Mouse (Mus musculus): ENCODE results near the gene Gm28042. TPM values are rescaled to one million over a fixed set of nuclear protein-coding genes. Genes with fewer than 3 reads are reported as not detected.

Gm28042 gene
- polyA plus RNA-seq, 1 experiment from 2014 or later: 3.6 TPM

DNA sequence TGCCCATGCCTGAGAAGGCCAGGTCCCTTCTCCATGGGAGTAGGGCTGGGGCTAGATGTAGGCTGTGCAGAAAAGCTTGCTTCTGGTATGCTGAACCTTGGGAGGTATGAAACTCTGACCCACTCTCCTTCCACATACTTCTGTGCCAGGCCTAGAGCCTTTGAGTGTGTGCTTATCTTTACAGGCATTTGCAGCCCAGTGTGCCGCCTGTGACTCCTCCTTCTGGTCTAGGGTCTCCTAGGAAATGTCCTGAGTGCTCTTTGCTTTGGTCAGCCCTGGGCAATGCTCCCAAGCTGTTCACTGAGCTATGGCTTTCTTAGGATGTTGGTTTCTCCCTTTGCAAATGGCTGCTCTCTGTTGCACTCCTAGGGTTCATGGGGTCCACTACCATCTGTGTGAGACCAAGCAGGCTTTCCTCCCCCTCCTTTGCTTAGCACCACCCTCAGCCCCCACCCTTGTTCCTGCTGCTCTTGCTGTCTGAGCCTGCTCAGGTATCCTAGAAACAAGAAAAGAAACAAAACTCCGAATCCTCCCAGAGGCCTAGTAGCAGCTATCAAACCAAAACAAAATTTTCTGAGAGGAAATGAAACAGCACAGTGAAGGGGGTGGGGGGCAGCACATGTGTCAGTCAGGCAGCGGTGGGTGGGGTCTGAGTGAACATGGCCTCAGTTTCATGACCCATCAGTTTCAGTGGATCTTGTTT is 26.3 kb upstream of the Gm28042 start:
- 0 out of 2 replicates have a peak, but pooled peaks cover 4% of the 10 kb centered on the region for H3K36me3 ChIP-seq (ENCODE audit: control insufficient read depth, insufficient read depth, low read length)
- ATAC-seq (ENCODE audit: insufficient number of reproducible peaks, insufficient read depth, low FRiP score, low read depth): no peak
- 44% methylated on average over 3 of the region's 3 CpGs for WGBS
- no peaks in the 10 kb centered on the region for H3K9me3 ChIP-seq (ENCODE audit: control insufficient read depth, low read length)
- H3K9ac ChIP-seq (ENCODE audit: low read length): peak overlapping the region; percentile 9; the same call in 1 of the 2 replicates
- H3K4me3 ChIP-seq (ENCODE audit: control insufficient read depth in 1 of 2, insufficient read depth in 1 of 2, low read depth in 1 of 2, low read length in 2 of 2): no peak overlapping the region
- peak overlapping the region; percentile 35 to 58 for H3K27ac ChIP-seq (replicated peaks in 1 of 2; ENCODE audit: control insufficient read depth in 1 of 2, insufficient read depth in 1 of 2, low read depth in 2 of 2, low read length in 2 of 2)
- H3K27me3 ChIP-seq (ENCODE audit: control insufficient read depth, insufficient read depth, low read length): no peaks in the 10 kb centered on the region
- H3K4me1 ChIP-seq (ENCODE audit: control insufficient read depth in 2 of 2, insufficient read depth in 2 of 2, low read length in 2 of 2): peaks cover 10 to 26% of the 10 kb centered on the region in 2 experiments
- H3K4me2 ChIP-seq (ENCODE audit: low read length): no peak overlapping the region

DNA sequence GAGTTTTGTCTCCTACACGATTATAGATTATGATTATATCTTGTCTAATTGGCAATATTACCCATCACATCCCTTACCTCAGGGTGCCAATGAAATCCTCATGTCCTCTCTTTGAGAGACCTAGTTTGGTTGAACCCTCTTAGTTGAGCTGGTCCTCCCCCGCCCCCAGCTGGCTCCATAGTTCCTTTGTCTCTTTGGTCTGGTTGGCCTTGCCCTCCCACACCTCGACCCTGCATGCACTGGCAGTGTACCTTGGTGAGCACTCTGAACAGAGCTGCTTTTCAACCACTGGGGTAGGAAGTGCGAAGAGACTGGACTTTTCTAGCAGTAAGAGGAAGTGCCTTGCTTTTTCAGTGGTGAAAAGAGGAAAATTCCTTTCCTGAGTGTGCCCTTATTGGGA is 25.3 kb upstream of the Gm28042 start:
- WGBS: 68% methylated on average over 4 of the region's 4 CpGs
- H3K27ac ChIP-seq (replicated peaks in 1 of 2; ENCODE audit: control insufficient read depth in 1 of 2, insufficient read depth in 1 of 2, low read depth in 2 of 2, low read length in 2 of 2): peak overlapping the region in 1 of 2 experiments; percentile 8; a peak in 1 of 4 replicates

GRCm38 (mm10) chr2:120003970-120004369 is 23.3 kb upstream of the Gm28042 start:
- H3K27ac ChIP-seq (replicated peaks in 1 of 2; ENCODE audit: control insufficient read depth in 1 of 2, insufficient read depth in 1 of 2, low read depth in 2 of 2, low read length in 2 of 2): no peak overlapping the region
- no peak for ATAC-seq (ENCODE audit: insufficient number of reproducible peaks, insufficient read depth, low FRiP score, low read depth)
- no peak overlapping the region for H3K4me2 ChIP-seq (ENCODE audit: low read length)
- no peak overlapping the region for H3K9ac ChIP-seq (ENCODE audit: low read length)
- peaks cover 10% of the 10 kb centered on the region in 2 experiments for H3K4me1 ChIP-seq (ENCODE audit: control insufficient read depth in 2 of 2, insufficient read depth in 2 of 2, low read length in 2 of 2)
- 0 out of 2 replicates have a peak, but pooled peaks cover 4% of the 10 kb centered on the region for H3K36me3 ChIP-seq (ENCODE audit: control insufficient read depth, insufficient read depth, low read length)
- no peaks in the 10 kb centered on the region for H3K27me3 ChIP-seq (ENCODE audit: control insufficient read depth, insufficient read depth, low read length)
- no peak overlapping the region for H3K4me3 ChIP-seq (ENCODE audit: control insufficient read depth in 1 of 2, insufficient read depth in 1 of 2, low read depth in 1 of 2, low read length in 2 of 2)
- no peaks in the 10 kb centered on the region for H3K9me3 ChIP-seq (ENCODE audit: control insufficient read depth, low read length)
- 80% methylated on average over 2 of the region's 2 CpGs for WGBS

More for the DNA sequence above, 25.3 kb upstream of the Gm28042 start:
- peaks cover 10 to 19% of the 10 kb centered on the region in 2 experiments for H3K4me1 ChIP-seq (ENCODE audit: control insufficient read depth in 2 of 2, insufficient read depth in 2 of 2, low read length in 2 of 2)
- no peaks in the 10 kb centered on the region for H3K9me3 ChIP-seq (ENCODE audit: control insufficient read depth, low read length)
- ATAC-seq (ENCODE audit: insufficient number of reproducible peaks, insufficient read depth, low FRiP score, low read depth): no peak
- no peak overlapping the region for H3K4me2 ChIP-seq (ENCODE audit: low read length)
- H3K27me3 ChIP-seq (ENCODE audit: control insufficient read depth, insufficient read depth, low read length): no peaks in the 10 kb centered on the region
- H3K4me3 ChIP-seq (ENCODE audit: control insufficient read depth in 1 of 2, insufficient read depth in 1 of 2, low read depth in 1 of 2, low read length in 2 of 2): no peak overlapping the region
- no peak overlapping the region for H3K9ac ChIP-seq (ENCODE audit: low read length)
- H3K36me3 ChIP-seq (ENCODE audit: control insufficient read depth, insufficient read depth, low read length): 0 out of 2 replicates have a peak, but pooled peaks cover 4% of the 10 kb centered on the region

DNA sequence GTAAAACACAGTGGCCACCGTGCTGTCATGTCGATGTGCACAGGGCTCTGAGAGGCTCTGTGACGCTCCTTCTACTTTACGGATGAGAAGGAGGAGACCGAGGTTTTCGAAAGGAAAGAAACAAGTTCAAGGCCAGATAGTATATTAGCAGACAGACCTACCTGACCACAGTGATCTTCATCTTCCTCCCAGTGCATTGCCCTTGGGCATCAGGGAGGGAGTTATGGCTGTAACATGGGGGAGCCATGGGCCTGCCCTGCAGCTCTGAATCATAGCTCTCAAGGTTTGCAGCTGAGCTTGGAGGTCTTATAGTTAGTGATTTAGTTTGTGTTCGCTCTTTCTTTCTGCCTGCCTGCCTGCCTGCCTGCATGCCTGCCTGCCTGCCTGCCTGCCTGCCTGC is 20.6 kb upstream of the Gm28042 start:
- H3K27me3 ChIP-seq (ENCODE audit: control insufficient read depth, insufficient read depth, low read length): no peaks in the 10 kb centered on the region
- 95% methylated on average over 7 of the region's 7 CpGs for WGBS
- ATAC-seq (ENCODE audit: insufficient number of reproducible peaks, insufficient read depth, low FRiP score, low read depth): no peak
- no peak overlapping the region for H3K4me3 ChIP-seq (ENCODE audit: control insufficient read depth in 1 of 2, insufficient read depth in 1 of 2, low read depth in 1 of 2, low read length in 2 of 2)
- no peaks in the 10 kb centered on the region for H3K36me3 ChIP-seq (ENCODE audit: control insufficient read depth, insufficient read depth, low read length)
- no peaks in the 10 kb centered on the region for H3K4me1 ChIP-seq (ENCODE audit: control insufficient read depth in 2 of 2, insufficient read depth in 2 of 2, low read length in 2 of 2)
- H3K4me2 ChIP-seq (ENCODE audit: low read length): no peak overlapping the region
- H3K9ac ChIP-seq (ENCODE audit: low read length): no peak overlapping the region
- no peaks in the 10 kb centered on the region for H3K9me3 ChIP-seq (ENCODE audit: control insufficient read depth, low read length)
- H3K27ac ChIP-seq (replicated peaks in 1 of 2; ENCODE audit: control insufficient read depth in 1 of 2, insufficient read depth in 1 of 2, low read depth in 2 of 2, low read length in 2 of 2): no peak overlapping the region

- Histone ChIP-seq H3K4me3 (ENCODE audit: control insufficient read depth in 1 of 2, insufficient read depth in 1 of 2, low read depth in 1 of 2, low read length in 2 of 2) (no peak overlapping the region), H3K27ac (replicated peaks in 1 of 2; ENCODE audit: control insufficient read depth in 1 of 2, insufficient read depth in 1 of 2, low read depth in 2 of 2, low read length in 2 of 2) (no peak overlapping the region), H3K9me3 (ENCODE audit: control insufficient read depth, low read length) (no peaks in the 10 kb centered on the region), H3K4me1 (ENCODE audit: control insufficient read depth in 2 of 2, insufficient read depth in 2 of 2, low read length in 2 of 2) (no peaks in the 10 kb centered on the region), H3K27me3 (ENCODE audit: control insufficient read depth, insufficient read depth, low read length) (no peaks in the 10 kb centered on the region), H3K36me3 (ENCODE audit: control insufficient read depth, insufficient read depth, low read length) (peaks cover 2% of the 10 kb centered on the region; the same call in 1 of the 2 replicates), H3K4me2 (ENCODE audit: low read length) (no peak overlapping the region), H3K9ac (ENCODE audit: low read length) (no peak overlapping the region)
- 78% methylated on average over 4 of the region's 4 CpGs for WGBS
- ATAC-seq (ENCODE audit: insufficient number of reproducible peaks, insufficient read depth, low FRiP score, low read depth): no peak
These were observed 19.5 kb upstream of the Gm28042 start for GRCm38 (mm10) chr2:120007680-120008210.

DNA sequence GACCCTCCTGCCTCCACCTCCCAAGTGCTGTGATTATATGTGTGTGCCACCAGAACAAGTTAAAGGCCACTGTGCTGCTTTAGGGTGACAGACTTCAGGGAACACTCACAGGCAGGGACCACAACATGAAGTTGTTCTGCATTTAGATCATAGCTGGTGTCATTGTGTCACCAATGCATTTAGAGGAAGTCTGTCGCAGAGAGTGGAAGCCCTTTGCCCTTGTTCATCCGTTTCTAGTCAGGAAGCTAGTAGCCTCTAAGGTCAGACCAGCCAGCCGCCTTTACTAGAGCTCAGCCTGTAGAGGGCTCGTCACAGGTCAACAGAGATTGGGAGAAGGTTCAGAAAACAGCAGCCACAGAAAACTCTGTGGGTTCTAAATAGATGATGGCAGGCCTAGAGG is 18.6 kb upstream of the Gm28042 start:
- peaks cover 9% of the 10 kb centered on the region for H3K36me3 ChIP-seq (ENCODE audit: control insufficient read depth, insufficient read depth, low read length)
- no peaks in the 10 kb centered on the region for H3K9me3 ChIP-seq (ENCODE audit: control insufficient read depth, low read length)
- 41% methylated on average over 4 of the region's 4 CpGs for WGBS
- H3K4me3 ChIP-seq (ENCODE audit: control insufficient read depth in 1 of 2, insufficient read depth in 1 of 2, low read depth in 1 of 2, low read length in 2 of 2): no peak overlapping the region
- H3K4me2 ChIP-seq (ENCODE audit: low read length): no peak overlapping the region
- H3K27ac ChIP-seq (replicated peaks in 1 of 2; ENCODE audit: control insufficient read depth in 1 of 2, insufficient read depth in 1 of 2, low read depth in 2 of 2, low read length in 2 of 2): peak overlapping the region in 1 of 2 experiments; percentile 2; a peak in 1 of 4 replicates
- H3K9ac ChIP-seq (ENCODE audit: low read length): no peak overlapping the region
- no peak for ATAC-seq (ENCODE audit: insufficient number of reproducible peaks, insufficient read depth, low FRiP score, low read depth)
- H3K27me3 ChIP-seq (ENCODE audit: control insufficient read depth, insufficient read depth, low read length): no peaks in the 10 kb centered on the region
- H3K4me1 ChIP-seq (ENCODE audit: control insufficient read depth in 2 of 2, insufficient read depth in 2 of 2, low read length in 2 of 2): no peaks in the 10 kb centered on the region

DNA sequence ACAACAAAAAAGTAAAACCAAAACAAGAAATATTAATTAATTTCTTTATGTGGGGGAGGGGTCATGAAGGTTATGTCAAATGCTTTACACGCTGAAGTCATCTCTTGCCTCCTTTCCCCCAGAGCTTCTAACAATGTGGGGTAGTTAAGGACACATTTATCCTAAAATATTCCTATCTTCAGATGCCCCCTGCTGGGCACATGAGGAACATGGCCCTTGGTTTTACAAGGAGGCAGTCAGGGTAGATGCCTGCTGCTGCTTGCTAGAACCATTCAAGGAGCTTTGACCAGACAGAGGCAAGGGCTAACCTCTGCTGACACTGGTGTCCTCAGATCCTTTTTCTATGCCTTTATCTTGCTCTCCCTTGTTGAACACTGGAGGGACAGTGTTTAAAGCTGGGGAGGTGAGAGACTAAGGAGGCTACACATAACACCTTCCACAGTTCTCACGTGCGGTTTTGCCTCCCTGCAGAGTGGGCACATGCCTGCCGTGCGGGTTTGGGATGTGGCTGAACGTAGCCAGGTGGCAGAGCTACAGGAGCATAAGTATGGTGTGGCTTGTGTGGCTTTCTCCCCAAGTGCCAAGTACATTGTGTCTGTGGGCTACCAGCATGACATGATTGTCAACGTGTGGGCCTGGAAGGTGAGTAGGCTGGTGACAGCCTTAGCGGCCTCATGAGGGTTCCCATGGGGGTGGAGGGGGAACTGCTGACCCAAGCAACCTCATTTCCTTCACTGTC is 15.7 kb upstream of the Gm28042 start:
- Histone ChIP-seq H3K9me3 (ENCODE audit: control insufficient read depth, low read length) (no peaks in the 10 kb centered on the region), H3K9ac (ENCODE audit: low read length) (no peak overlapping the region), H3K27ac (replicated peaks in 1 of 2; ENCODE audit: control insufficient read depth in 1 of 2, insufficient read depth in 1 of 2, low read depth in 2 of 2, low read length in 2 of 2) (no peak overlapping the region), H3K27me3 (ENCODE audit: control insufficient read depth, insufficient read depth, low read length) (no peaks in the 10 kb centered on the region), H3K4me3 (ENCODE audit: control insufficient read depth in 1 of 2, insufficient read depth in 1 of 2, low read depth in 1 of 2, low read length in 2 of 2) (no peak overlapping the region), H3K4me1 (ENCODE audit: control insufficient read depth in 2 of 2, insufficient read depth in 2 of 2, low read length in 2 of 2) (no peaks in the 10 kb centered on the region), H3K36me3 (ENCODE audit: control insufficient read depth, insufficient read depth, low read length) (peaks cover 25% of the 10 kb centered on the region), H3K4me2 (ENCODE audit: low read length) (no peak overlapping the region)
- no peak for ATAC-seq (ENCODE audit: insufficient number of reproducible peaks, insufficient read depth, low FRiP score, low read depth)
- 67% methylated on average over 8 of the region's 8 CpGs for WGBS

Measured in heart, embryonic 14.5 days (tissue).